Mouse (Mus musculus) gastrocnemius, postnatal 4 days (tissue): ENCODE data around the gene Cdk8. TPM values are rescaled to one million over a fixed set of nuclear protein-coding genes. Genes with fewer than 3 reads are reported as not detected.

Experiments used
- DNase-seq, 2 experiments: peaks; one replicate each; pipeline ENCODE4 v3.0.0; 2021 to 2022; ENCODE audit warnings: low spot score in 2 of 2, mixed read lengths in 2 of 2
- total RNA-seq, 2 experiments: library from RNA; stranded (reverse); gene quantifications; 2 replicates each; pipeline ENCODE4 v1.2.3; 2021

Cdk8 gene
- total RNA-seq, 2 experiments from 2014 or later, result 39.0 to 48.2 TPM

DNA sequence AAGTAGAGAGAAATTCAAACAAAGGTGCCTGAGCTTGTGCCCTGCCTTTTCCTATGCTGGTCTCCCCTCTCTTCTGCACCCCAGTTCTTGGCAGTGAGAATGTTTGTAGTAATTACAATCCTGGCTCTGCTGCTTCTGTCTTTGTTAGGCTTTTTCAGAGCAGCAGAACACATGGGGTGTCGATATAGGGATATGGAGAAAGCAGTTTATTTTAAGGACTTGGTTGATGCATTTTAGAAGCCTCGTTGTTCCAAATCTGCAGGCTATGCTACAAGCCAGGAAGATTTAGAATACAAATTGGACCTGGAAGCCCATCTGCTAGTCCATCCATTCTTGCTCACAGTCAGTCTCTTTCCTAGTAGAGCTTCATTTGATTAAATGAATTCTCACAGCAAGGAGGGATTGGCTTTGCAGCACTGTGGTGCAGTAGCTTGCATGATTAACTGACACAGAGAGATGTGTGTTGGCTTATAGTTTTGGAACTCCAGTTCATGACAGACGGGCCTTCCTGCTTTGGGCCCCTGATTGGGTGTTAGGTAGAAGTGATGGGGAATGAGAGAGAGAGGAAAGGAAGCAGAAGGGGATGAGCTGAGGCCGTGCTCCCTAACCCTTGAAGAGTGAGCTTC, 43.5 kb downstream of the Cdk8 start:
- DNase-seq, result no peak

GRCm38 (mm10) chr5:146277513-146277912, 46.5 kb downstream of the Cdk8 start:
- no peak for DNase-seq

DNA sequence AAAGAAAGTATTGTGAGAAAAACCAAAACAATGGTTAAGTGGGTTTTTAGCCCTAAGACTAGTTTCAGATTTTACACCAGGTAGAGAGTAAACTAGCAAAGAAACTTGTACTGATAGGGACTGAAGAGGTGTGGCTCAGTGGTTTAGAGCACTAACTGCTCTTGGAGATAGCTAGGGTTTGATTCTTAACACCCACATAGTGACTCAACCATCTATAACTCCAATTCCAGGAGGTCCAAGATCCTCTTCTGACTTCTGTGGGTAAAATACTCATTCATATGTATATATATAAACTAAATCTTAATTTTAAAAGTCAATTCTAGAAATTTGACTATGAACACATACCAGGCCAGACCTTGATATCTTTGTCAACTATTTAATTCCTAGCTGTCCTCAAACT, 49.0 kb downstream of the Cdk8 start:
- DNase-seq, result no peak

GRCm38 (mm10) chr5:146281241-146281818, 50.3 kb downstream of the Cdk8 start:
- DNase-seq, result no peak

- DNase-seq, result no peak
Measured at GRCm38 (mm10) chr5:146281884-146282579, 51.0 kb downstream of the Cdk8 start.

- DNase-seq, result no peak
Measured at GRCm38 (mm10) chr5:146283899-146284298, 52.9 kb downstream of the Cdk8 start.

- no peak for DNase-seq
Measured at GRCm38 (mm10) chr5:146287416-146287815, 56.4 kb downstream of the Cdk8 start.

- peak in 1 of 2 experiments; percentile 18 for DNase-seq
Measured at GRCm38 (mm10) chr5:146288048-146288501, 57.0 kb downstream of the Cdk8 start.

- DNase-seq, result no peak
Measured at GRCm38 (mm10) chr5:146289921-146290320, 58.9 kb downstream of the Cdk8 start.

DNA sequence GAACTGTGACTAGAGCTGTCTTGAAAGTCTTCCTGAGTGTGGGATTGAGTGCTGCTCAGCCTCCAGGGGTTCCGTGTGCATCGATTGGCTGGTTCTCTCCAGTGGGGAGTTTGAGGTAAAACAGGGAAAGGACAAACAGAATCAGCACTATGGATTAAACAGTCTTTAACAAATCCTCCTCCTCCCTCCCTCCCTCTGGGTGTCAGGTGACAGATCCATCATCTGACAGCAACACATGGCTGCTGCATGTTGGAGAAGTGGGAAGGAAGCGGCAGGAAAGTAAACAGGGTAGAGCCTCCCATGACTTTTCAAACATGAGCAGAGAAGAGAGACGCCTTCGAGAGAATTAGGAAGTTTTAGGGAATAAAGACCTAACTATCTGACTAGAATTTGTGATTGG, 59.4 kb downstream of the Cdk8 start:
- no peak for DNase-seq

- no peak for DNase-seq
Measured at GRCm38 (mm10) chr5:146291560-146291959, 60.5 kb downstream of the Cdk8 start.

DNA sequence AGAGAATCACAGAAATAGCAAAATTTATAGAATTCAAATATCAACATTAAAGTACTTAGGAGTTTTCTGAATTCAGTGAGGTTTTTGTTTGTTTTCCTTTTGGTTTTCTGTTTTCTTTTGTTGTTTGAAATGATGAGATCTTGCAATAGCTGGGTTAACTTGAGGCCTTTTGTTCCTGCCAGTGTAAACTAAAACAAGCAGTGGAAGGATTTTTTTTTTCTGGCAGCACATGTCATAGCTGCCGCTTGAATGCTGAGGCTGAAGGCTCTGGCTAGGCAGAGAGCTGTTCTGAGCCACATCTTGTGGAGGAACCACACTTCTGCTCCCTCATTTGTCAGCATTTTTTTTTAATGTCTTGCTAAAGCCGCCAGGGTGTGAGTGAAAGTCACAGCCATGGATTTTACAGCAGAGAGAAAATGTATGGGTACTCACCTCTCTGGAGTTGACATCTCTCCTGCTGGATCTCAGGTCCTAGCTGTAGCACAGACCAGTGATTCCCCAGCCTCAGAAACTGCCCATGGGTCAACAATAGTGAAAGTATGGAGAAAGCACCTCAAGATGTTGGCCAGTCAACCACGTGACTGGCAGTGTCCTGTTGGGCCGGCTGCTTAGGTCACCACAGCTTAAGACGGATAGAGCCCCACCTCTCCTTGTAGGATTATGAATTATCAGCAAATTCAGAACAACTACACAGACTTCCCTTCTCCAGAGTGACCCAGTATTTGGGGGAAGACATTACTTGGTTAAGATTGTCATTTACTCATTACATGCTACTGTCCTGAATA, 62.1 kb downstream of the Cdk8 start:
- DNase-seq, result no peak

DNA sequence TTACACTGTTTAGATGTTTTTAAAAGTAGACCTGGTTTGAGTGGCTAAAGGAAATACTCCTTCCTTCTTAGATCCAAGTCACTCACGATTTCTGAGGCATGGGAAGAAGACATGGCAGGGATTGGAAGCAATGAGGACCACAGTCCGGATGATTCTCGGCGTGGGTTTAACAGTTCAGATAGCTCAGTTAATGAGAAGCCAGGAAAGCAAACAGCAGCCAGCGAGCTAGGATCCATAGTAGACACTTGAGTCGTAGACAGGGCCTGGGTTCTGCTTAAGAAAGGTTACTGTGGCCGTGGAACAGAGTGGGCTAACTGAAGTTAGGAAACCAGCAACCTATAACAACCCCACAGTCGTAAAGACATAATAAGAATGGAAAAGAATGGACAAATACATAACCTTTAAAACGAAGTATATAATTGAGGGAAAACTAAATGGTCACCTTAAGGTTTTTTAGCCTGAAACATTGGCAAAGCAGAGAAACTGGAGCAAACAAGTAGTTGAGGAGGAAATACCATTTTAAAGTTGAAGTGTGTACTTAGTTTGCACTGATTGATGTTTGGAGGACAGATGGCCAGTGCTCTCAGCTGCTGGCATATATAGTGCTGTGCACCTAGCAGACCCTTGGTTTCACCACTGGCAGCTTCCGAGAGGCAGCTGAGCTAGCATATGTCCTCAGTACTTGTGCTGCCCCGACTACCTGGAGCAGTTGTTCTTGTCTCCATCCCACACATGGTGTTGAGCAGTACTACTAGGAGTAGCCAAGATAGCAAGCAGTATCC, 63.1 kb downstream of the Cdk8 start:
- no peak for DNase-seq

- DNase-seq, result no peak
Measured at GRCm38 (mm10) chr5:146294834-146295233, 63.8 kb downstream of the Cdk8 start.

GRCm38 (mm10) chr5:146298807-146299519, 67.9 kb downstream of the Cdk8 start:
- DNase-seq, result no peak

GRCm38 (mm10) chr5:146299520-146299870, 68.5 kb downstream of the Cdk8 start:
- peak in 1 of 2 experiments; percentile 49 for DNase-seq

DNA sequence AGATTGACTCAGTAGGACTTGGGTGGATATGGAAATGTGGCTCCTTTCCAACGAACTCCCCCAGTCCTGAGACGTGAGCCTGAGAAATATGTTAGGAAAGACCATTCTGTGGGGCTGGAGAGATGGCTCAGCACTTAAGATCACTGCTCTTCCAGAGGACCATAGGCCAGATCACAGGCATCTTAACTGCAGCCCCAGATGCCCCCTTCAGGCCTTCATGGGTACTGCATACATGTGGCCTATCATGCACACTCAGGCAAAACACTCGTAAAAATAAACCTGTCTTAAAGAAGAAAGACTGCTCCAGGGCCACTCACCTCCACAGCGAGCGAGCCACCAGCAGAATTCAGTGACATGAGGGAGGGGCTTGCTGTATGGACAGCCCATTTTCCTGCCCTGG, 72.4 kb downstream of the Cdk8 start:
- DNase-seq, result peak in 1 of 2 experiments; percentile 74

DNA sequence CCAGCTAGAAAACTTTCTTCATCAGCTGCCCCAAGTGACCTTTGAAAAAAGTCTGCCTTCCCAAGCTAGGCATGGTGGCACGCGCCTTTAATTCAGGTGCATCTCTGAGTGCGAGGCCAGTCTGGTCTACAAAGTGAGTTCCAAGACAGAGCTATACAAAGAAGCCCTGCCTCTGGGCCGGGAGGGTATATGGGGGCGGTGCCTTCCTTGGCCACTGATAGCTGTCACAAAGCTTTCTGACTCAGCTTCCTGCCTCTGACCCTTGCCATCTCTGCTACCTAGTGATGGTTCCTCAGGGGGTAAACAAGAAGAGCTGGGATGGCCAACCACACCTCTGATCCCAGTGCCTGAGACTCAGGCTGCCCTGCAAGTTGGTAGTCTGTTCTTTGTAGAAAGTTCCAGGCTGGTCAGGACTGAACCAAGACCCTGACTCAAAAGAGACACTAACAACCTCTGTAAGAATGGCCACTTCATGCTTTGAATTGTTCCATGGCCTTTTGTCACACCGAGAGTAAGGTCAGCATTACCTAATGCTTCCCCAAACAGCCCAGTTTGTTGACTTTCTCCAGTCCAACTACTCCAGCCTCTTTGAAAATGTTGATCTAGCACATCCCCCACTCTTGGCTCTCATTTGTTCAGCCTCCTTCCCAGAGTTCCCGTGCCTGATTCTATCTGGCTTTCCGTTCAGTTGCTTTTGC, 76.2 kb downstream of the Cdk8 start:
- DNase-seq, result no peak

- DNase-seq, result no peak
Measured at GRCm38 (mm10) chr5:146307744-146308096, 76.7 kb downstream of the Cdk8 start.

- no peak for DNase-seq
Measured at GRCm38 (mm10) chr5:146314538-146314937, 83.5 kb downstream of the Cdk8 start.
